In genomic region chr14:77915776-77916175, GRCm38 (mm10) we compare ENCODE assay signal across 26 mouse cellular contexts. TPM values are rescaled to one million over a fixed set of nuclear protein-coding genes. Genes with fewer than 3 reads are reported as not detected.
"Had no signal": no experiment of that assay in that cellular context is flagged by ENCODE, and none has a peak within 500 bp of the region (broad histone marks: within the 10 kb centered on the region; RNA-seq: fewer than 3 reads in every experiment).

No protein-coding gene starts in this region.

- H3K27ac ChIP-seq: embryonic facial prominence, embryonic 10.5 days; embryonic facial prominence, embryonic 12.5 days; embryonic facial prominence, embryonic 13.5 days; embryonic facial prominence, embryonic 15.5 days; forebrain, embryonic 10.5 days; forebrain, embryonic 12.5 days; forebrain, embryonic 13.5 days; gastrocnemius, adult 2 months; heart, adult 2 months had no signal

- H3K9me3 ChIP-seq: embryonic facial prominence, embryonic 10.5 days; embryonic facial prominence, embryonic 12.5 days; embryonic facial prominence, embryonic 13.5 days; embryonic facial prominence, embryonic 15.5 days; forebrain, embryonic 10.5 days; forebrain, embryonic 12.5 days; forebrain, embryonic 13.5 days had no signal

- H3K9ac ChIP-seq: embryonic facial prominence, embryonic 12.5 days; embryonic facial prominence, embryonic 13.5 days; embryonic facial prominence, embryonic 15.5 days; forebrain, embryonic 12.5 days; forebrain, embryonic 13.5 days had no signal

- ATAC-seq: forebrain, embryonic 13.5 days; forebrain, embryonic 16.5 days had no signal

- DNase-seq: cerebellum, adult 18-20 months; cerebellum, adult 2 months; cerebellum, adult 8-10 months; cerebellum, adult 9-10 months; cerebellum, adult 9-11 months; cerebellum, postnatal 10 days; cerebellum, postnatal 14 days; cerebellum, postnatal 25 days; cerebellum, postnatal 36 days; embryo, embryonic 11 days; gastrocnemius, adult 2 months; gastrocnemius, postnatal 10 days; gastrocnemius, postnatal 14 days; gastrocnemius, postnatal 25 days; gastrocnemius, postnatal 36 days; heart, adult 18-20 months; heart, adult 2 months had no signal

- H3K4me3 ChIP-seq: embryonic facial prominence, embryonic 10.5 days; embryonic facial prominence, embryonic 12.5 days; embryonic facial prominence, embryonic 13.5 days; embryonic facial prominence, embryonic 15.5 days; erythroblast, embryonic 14.5 days; forebrain, embryonic 10.5 days; forebrain, embryonic 12.5 days; forebrain, embryonic 13.5 days; gastrocnemius, adult 2 months; heart, adult 2 months had no signal

- H3K4me1 ChIP-seq: embryonic facial prominence, embryonic 10.5 days; embryonic facial prominence, embryonic 12.5 days; embryonic facial prominence, embryonic 13.5 days; embryonic facial prominence, embryonic 15.5 days had no signal

- H3K36me3 ChIP-seq: embryonic facial prominence, embryonic 10.5 days; embryonic facial prominence, embryonic 12.5 days; embryonic facial prominence, embryonic 13.5 days; embryonic facial prominence, embryonic 15.5 days; forebrain, embryonic 10.5 days; forebrain, embryonic 12.5 days had no signal

- H3K4me2 ChIP-seq: embryonic facial prominence, embryonic 12.5 days; embryonic facial prominence, embryonic 13.5 days; embryonic facial prominence, embryonic 15.5 days; forebrain, embryonic 12.5 days; forebrain, embryonic 13.5 days had no signal

- H3K27me3 ChIP-seq: embryonic facial prominence, embryonic 12.5 days; embryonic facial prominence, embryonic 13.5 days; embryonic facial prominence, embryonic 15.5 days; forebrain, embryonic 12.5 days; forebrain, embryonic 13.5 days had no signal

RNA-seq across cellular contexts. Expression of gene Epsti1, which starts 11.7 kb away (rescaled TPM):
- polyA plus RNA-seq: forebrain, embryonic 10.5 days had no signal
